Mouse (Mus musculus) cortical plate, adult 2 months (tissue): ENCODE data around the gene Aftph.

Experiments
- CTCF ChIP-seq: fragments of 200-500 bp; IDR thresholded peaks from 2 replicates; pipeline ENCODE4 v1.5.1; 2011; ENCODE audit warnings: mild to moderate bottlenecking, control low read depth, low read length; ENCODE audit not compliant: insufficient read depth; ENCODE audit errors: extremely low read depth
- POLR2A ChIP-seq: fragments of 200-500 bp; IDR thresholded peaks from 2 replicates; pipeline ENCODE4 v1.6.1; 2011; ENCODE audit warnings: mild to moderate bottlenecking, low read length, control low read depth; ENCODE audit not compliant: insufficient read depth; ENCODE audit errors: extremely low read depth

DNA sequence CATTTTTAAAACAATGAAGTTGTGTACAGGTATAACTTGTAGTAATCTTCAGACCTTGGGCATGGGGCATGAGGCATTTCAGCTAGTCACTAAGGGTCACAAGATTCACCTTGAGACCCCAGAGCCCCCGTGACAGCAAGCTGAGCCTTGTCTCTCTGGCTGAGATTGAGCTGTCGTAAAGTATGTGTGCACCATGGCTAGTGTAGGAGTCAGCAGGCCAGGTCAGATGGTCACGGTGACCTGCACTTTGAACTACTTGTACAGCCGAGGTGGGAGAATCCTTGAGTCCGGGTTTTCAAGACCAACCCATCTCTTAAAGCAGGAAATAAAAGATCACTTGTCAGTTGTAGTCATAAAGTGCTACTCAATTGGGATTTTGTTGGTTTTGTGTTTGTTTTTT lies 98.2 kb downstream of the Aftph start:
- TF ChIP-seq CTCF: no peak
- TF ChIP-seq POLR2A: no peak
